Mouse (Mus musculus) midbrain, embryonic 14.5 days (tissue): ENCODE data around the gene Stt3b. TPM values are rescaled to one million over a fixed set of nuclear protein-coding genes. Genes with fewer than 3 reads are reported as not detected.

Source experiments
- ATAC-seq: fragments of 200-750 bp; cut with Nextera tagmentation; 2 replicates; pipeline ENCODE4 v1.8.0; 2017; ENCODE audit warnings: moderate number of reproducible peaks, moderate library complexity; ENCODE audit not compliant: low FRiP score, low TSS enrichment
- DNase-seq: peaks from one replicate; pipeline ENCODE4 v3.0.0-alpha.2; 2015
- H3K27ac ChIP-seq: fragments of 300-500 bp; sonication (generic); replicated peaks from 2 replicates; pipeline ENCODE4 v1.5.1; 2014; ENCODE audit warnings: mild to moderate bottlenecking, low read depth, low read length, moderate library complexity
- H3K27me3 ChIP-seq: fragments of 300-500 bp; sonication (generic); 2 replicates; pipeline ENCODE4 v1.6.1; 2014; ENCODE audit warnings: low read length, control low read depth, mixed read lengths; ENCODE audit not compliant: control insufficient read depth, insufficient read depth
- H3K36me3 ChIP-seq: fragments of 300-500 bp; sonication (generic); 2 replicates; pipeline ENCODE4 v1.6.1; 2014; ENCODE audit warnings: low read length, control low read depth; ENCODE audit not compliant: control insufficient read depth, insufficient read depth
- H3K4me1 ChIP-seq: fragments of 300-500 bp; sonication (generic); 2 replicates; pipeline ENCODE4 v1.6.1; 2014; ENCODE audit warnings: mild to moderate bottlenecking, antibody characterized with exemption, low read length, control low read depth; ENCODE audit not compliant: control insufficient read depth, insufficient read depth
- H3K4me2 ChIP-seq: fragments of 300-500 bp; sonication (generic); 2 replicates; pipeline ENCODE4 v1.6.1; 2014; ENCODE audit warnings: mild to moderate bottlenecking, low read length, moderate library complexity
- H3K4me3 ChIP-seq: fragments of 300-500 bp; sonication (generic); replicated peaks from 2 replicates; pipeline ENCODE4 v1.5.1; 2014; ENCODE audit warnings: low read depth, low read length
- H3K9ac ChIP-seq: fragments of 300-500 bp; sonication (generic); replicated peaks from 2 replicates; pipeline ENCODE4 v1.6.1; 2014; ENCODE audit warnings: mild to moderate bottlenecking, low read length, moderate library complexity
- H3K9me3 ChIP-seq: fragments of 300-500 bp; sonication (generic); 2 replicates; pipeline ENCODE4 v1.6.1; 2016; ENCODE audit warnings: low read length, control low read depth, mixed read lengths; ENCODE audit not compliant: control insufficient read depth
- WGBS: fragments of 180-500 bp; shearing (Covaris S2); extraction: QIAGEN DNeasy Blood & Tissue Kit; methylation state at CpG from one replicate; pipeline ENCODE4 v1.1.7; 2014; 5-methylcytosine and 5-hydroxymethylcytosine counted together
- polyA plus RNA-seq: library from polyadenylated mRNA; unstranded; fragments of >200 nt; fragmentation: Nextera tagmentation; extraction: Ambion mirVana; gene quantifications from 2 replicates; pipeline ENCODE4 v1.2.1, GENCODE M21; 2014

Stt3b gene
- polyA plus RNA-seq, 1 experiment from 2014 or later, result 101 TPM

DNA sequence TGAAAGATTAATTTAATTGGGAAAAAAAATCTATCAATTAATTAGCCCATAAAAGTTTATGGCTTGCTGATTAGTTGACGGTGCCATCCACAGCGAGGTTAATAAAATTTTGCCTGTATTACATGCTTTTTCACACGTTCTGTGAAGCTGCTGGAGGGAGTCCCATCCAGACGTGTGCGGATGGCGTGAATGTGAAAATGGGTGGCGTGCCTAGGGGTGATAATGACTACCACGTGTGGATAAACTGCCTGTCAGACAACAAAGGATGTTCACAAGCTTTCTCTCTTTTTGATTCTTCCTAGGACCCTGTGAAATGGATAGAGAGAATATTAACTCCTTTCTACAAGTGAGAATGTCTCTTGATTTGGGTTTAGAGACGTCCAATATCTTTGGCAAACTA lies 31.4 kb upstream of the Stt3b start:
- 89% methylated on average over 9 of the region's 9 CpGs for WGBS
- H3K27me3 ChIP-seq, result no peaks in the 10 kb centered on the region
- H3K36me3 ChIP-seq, result no peaks in the 10 kb centered on the region
- no peak for DNase-seq
- no peak overlapping the region for H3K4me2 ChIP-seq
- H3K9me3 ChIP-seq, result no peaks in the 10 kb centered on the region
- H3K27ac ChIP-seq, result no peak overlapping the region
- no peak overlapping the region for H3K4me3 ChIP-seq
- no peaks in the 10 kb centered on the region for H3K4me1 ChIP-seq
- no peak for ATAC-seq
- H3K9ac ChIP-seq, result no peak overlapping the region

DNA sequence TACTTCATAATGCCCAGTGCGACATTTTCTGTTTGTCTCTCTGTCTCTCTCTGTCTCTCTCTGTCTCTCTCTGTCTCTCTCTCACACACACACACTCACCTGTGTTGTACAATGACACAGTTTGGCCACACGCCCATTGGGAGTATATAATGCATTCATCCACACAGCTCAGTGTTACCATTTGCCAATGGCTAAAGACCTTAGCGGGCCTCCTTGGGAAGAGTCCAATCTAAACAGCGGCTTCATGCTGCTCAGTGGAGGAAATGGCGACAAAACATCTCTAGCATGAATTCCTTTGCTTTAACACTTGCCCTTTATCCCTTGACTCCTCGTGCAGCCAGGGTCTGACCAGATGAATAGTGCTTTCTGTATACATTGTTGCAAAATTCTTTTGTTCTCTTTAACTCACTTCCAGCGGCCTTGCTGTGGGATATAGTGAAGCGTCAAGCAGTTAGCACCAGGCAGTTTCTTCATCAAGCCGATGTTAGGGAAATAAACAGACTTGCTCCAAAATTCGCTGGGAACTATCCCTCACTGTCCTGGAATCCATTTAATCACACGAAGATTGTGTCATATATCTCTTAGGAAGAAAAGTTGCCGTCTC lies 30.1 kb upstream of the Stt3b start:
- no peak overlapping the region for H3K27ac ChIP-seq
- H3K4me2 ChIP-seq, result no peak overlapping the region
- no peak overlapping the region for H3K4me3 ChIP-seq
- ATAC-seq, result no peak
- 46% methylated on average over 12 of the region's 12 CpGs for WGBS
- no peaks in the 10 kb centered on the region for H3K36me3 ChIP-seq
- H3K9ac ChIP-seq, result no peak overlapping the region
- H3K27me3 ChIP-seq, result no peaks in the 10 kb centered on the region
- no peaks in the 10 kb centered on the region for H3K4me1 ChIP-seq
- H3K9me3 ChIP-seq, result no peaks in the 10 kb centered on the region
- DNase-seq, result peak; percentile 53

- WGBS, result 48% methylated on average over 6 of the region's 6 CpGs
- Histone ChIP-seq H3K27ac (no peak overlapping the region), H3K4me2 (no peak overlapping the region), H3K9ac (no peak overlapping the region), H3K4me1 (no peaks in the 10 kb centered on the region), H3K27me3 (no peaks in the 10 kb centered on the region), H3K4me3 (no peak overlapping the region), H3K9me3 (no peaks in the 10 kb centered on the region), H3K36me3 (no peaks in the 10 kb centered on the region)
- peak; percentile 47 for DNase-seq
- no peak for ATAC-seq
These were observed 28.6 kb upstream of the Stt3b start for GRCm38 (mm10) chr9:115338816-115339215.

- 94% methylated on average over 12 of the region's 12 CpGs for WGBS
- Histone ChIP-seq H3K36me3 (no peaks in the 10 kb centered on the region), H3K27me3 (no peaks in the 10 kb centered on the region), H3K9ac (no peak overlapping the region), H3K9me3 (no peaks in the 10 kb centered on the region), H3K4me3 (no peak overlapping the region), H3K27ac (no peak overlapping the region), H3K4me2 (no peak overlapping the region), H3K4me1 (no peaks in the 10 kb centered on the region)
- DNase-seq (no peak), ATAC-seq (no peak)
These were observed 22.8 kb upstream of the Stt3b start for GRCm38 (mm10) chr9:115333016-115333415.

GRCm38 (mm10) chr9:115332339-115332738 lies 22.1 kb upstream of the Stt3b start:
- 88% methylated on average over 7 of the region's 7 CpGs for WGBS
- Histone ChIP-seq H3K27me3 (no peaks in the 10 kb centered on the region), H3K4me3 (no peak overlapping the region), H3K36me3 (no peaks in the 10 kb centered on the region), H3K27ac (no peak overlapping the region), H3K4me1 (no peaks in the 10 kb centered on the region), H3K4me2 (no peak overlapping the region), H3K9me3 (no peaks in the 10 kb centered on the region), H3K9ac (no peak overlapping the region)
- DNase-seq, result no peak
- no peak for ATAC-seq

DNA sequence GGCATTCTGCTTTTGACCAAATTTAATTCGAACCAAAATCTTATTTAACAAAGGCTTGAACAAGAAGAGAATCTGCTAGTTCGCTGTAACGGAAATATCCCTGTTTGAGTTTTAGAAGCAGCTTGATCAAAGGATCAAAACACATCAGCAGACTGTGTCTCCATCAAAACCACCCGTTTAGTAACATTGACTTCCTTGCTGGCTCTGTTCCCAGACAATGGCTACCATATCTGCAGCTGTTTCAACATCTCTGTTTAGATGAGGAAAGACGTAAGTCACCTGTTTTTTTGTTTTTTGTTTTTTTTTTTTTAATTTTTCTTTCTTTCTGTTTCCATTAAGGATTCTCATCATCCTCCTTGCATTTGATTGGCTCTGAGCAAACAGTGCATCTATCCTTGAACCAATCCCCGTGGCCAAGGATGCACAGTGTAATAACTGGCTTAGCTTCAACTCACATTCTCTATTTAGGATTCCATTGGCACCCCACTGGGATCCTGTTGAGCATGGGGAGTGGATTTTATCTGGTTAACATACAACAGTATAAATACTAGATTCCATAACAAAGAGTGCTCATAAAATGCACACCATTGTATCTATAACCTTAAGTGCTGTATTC lies 20.7 kb upstream of the Stt3b start:
- no peaks in the 10 kb centered on the region for H3K4me1 ChIP-seq
- H3K9ac ChIP-seq, result no peak overlapping the region
- no peak overlapping the region for H3K4me2 ChIP-seq
- no peaks in the 10 kb centered on the region for H3K9me3 ChIP-seq
- no peak overlapping the region for H3K4me3 ChIP-seq
- no peak overlapping the region for H3K27ac ChIP-seq
- DNase-seq (no peak), ATAC-seq (no peak)
- WGBS, result 76% methylated on average over 6 of the region's 6 CpGs
- no peaks in the 10 kb centered on the region for H3K27me3 ChIP-seq
- no peaks in the 10 kb centered on the region for H3K36me3 ChIP-seq

GRCm38 (mm10) chr9:115326533-115326890 lies 16.3 kb upstream of the Stt3b start:
- no peak overlapping the region for H3K4me2 ChIP-seq
- H3K27ac ChIP-seq, result no peak overlapping the region
- WGBS, result 84% methylated on average over 4 of the region's 4 CpGs
- DNase-seq (no peak), ATAC-seq (no peak)
- no peak overlapping the region for H3K9ac ChIP-seq
- no peaks in the 10 kb centered on the region for H3K27me3 ChIP-seq
- no peaks in the 10 kb centered on the region for H3K9me3 ChIP-seq
- H3K36me3 ChIP-seq, result no peaks in the 10 kb centered on the region
- 0 out of 2 replicates have a peak, but pooled peaks cover 3% of the 10 kb centered on the region for H3K4me1 ChIP-seq
- no peak overlapping the region for H3K4me3 ChIP-seq

DNA sequence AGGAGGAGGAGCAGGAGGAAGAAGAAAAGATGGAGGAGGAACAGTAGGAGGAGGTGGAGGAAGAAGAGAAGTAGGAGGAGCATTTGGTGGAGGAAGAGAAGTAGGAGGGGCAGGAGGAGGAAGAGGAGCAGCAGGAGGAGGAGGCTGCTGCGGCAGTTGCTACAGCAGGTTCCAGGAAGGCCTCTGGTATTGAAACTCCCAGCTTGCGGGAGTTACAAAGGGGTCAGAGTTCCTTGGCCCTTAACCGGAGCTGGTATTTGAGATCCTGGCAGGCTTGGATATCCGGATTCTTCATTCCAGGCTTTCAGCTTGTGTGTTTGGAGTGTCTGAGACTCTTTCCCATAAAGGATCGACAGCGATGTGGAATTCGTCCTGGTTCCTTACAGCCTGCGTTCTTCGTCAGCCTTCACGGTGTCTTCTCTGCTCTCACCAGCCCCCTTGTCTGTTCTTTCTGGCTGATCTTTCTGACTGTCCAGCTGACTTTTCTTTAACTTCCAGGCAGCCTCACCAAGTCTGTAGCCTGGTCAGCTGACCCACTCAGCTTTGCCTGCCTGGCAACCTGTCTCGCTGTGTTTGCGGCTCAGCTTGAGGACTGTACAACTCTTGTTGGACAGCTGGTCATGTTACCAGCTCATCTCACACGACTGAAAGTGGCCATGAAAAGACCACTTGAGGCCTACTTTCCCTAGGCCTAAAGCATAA lies 15.8 kb upstream of the Stt3b start:
- Histone ChIP-seq H3K4me1 (0 out of 2 replicates have a peak, but pooled peaks cover 3% of the 10 kb centered on the region), H3K4me3 (no peak overlapping the region), H3K4me2 (no peak overlapping the region), H3K36me3 (no peaks in the 10 kb centered on the region), H3K27ac (no peak overlapping the region), H3K27me3 (no peaks in the 10 kb centered on the region), H3K9ac (no peak overlapping the region), H3K9me3 (no peaks in the 10 kb centered on the region)
- no peak for ATAC-seq
- WGBS, result 80% methylated on average over 13 of the region's 13 CpGs
- no peak for DNase-seq

GRCm38 (mm10) chr9:115323572-115323971 lies 13.4 kb upstream of the Stt3b start:
- DNase-seq (peak; percentile 39), ATAC-seq (no peak)
- Histone ChIP-seq H3K27ac (no peak overlapping the region), H3K4me2 (peak overlapping the region; percentile 27; the same call in 1 of the 2 replicates), H3K4me1 (0 out of 2 replicates have a peak, but pooled peaks cover 3% of the 10 kb centered on the region), H3K4me3 (no peak overlapping the region), H3K27me3 (no peaks in the 10 kb centered on the region), H3K36me3 (no peaks in the 10 kb centered on the region), H3K9ac (no peak overlapping the region), H3K9me3 (no peaks in the 10 kb centered on the region)
- WGBS, result 7% methylated on average over 10 of the region's 10 CpGs
